Mouse (Mus musculus) heart, embryonic 16.5 days (tissue): ENCODE results near the gene Olfr45. TPM values are rescaled to one million over a fixed set of nuclear protein-coding genes. Genes with fewer than 3 reads are reported as not detected.
"Not testable (repeated sequence)": the region's sequence is repeated elsewhere in the genome, so short reads cannot be mapped to it uniquely, and the experiment has no call there.

Experiments
- ATAC-seq: fragments of 200-750 bp; cut with Nextera tagmentation; replicated peaks from 2 replicates; pipeline ENCODE4 v1.8.0; 2017; ENCODE audit warnings: moderate number of reproducible peaks; ENCODE audit not compliant: insufficient read depth, low FRiP score; ENCODE audit errors: extremely low read depth
- H3K27ac ChIP-seq: fragments of 300-500 bp; sonication (generic); 2 replicates; pipeline ENCODE4 v1.5.1; 2014; ENCODE audit warnings: mild to moderate bottlenecking, low read length, control low read depth, moderate library complexity
- H3K27me3 ChIP-seq: fragments of 300-500 bp; sonication (generic); 2 replicates; pipeline ENCODE4 v1.6.1; 2014; ENCODE audit warnings: low read length, mixed read lengths; ENCODE audit not compliant: control insufficient read depth, insufficient read depth
- H3K36me3 ChIP-seq: fragments of 300-500 bp; sonication (generic); 2 replicates; pipeline ENCODE4 v1.6.1; 2014; ENCODE audit not compliant: control insufficient read depth, insufficient read depth
- H3K4me1 ChIP-seq: fragments of 300-500 bp; sonication (generic); 2 replicates; pipeline ENCODE4 v1.6.1; 2014; ENCODE audit warnings: low read length, mixed read lengths; ENCODE audit not compliant: control insufficient read depth, insufficient read depth
- H3K4me2 ChIP-seq: fragments of 300-500 bp; sonication (generic); 2 replicates; pipeline ENCODE4 v1.6.1; 2014; ENCODE audit warnings: low read depth, mild to moderate bottlenecking, control low read depth, low read length
- H3K4me3 ChIP-seq: fragments of 300-500 bp; sonication (generic); 2 replicates; pipeline ENCODE4 v1.5.1; 2014; ENCODE audit warnings: mild to moderate bottlenecking, control low read depth, low read length
- H3K9ac ChIP-seq: fragments of 300-500 bp; sonication (generic); 2 replicates; pipeline ENCODE4 v1.6.1; 2014; ENCODE audit warnings: low read length, control low read depth
- H3K9me3 ChIP-seq: fragments of 300-500 bp; sonication (generic); replicated peaks from 2 replicates; pipeline ENCODE4 v1.6.1; 2016; ENCODE audit warnings: low read length; ENCODE audit not compliant: control insufficient read depth
- WGBS: fragments of 180-500 bp; shearing (Covaris S2); extraction: QIAGEN DNeasy Blood & Tissue Kit; methylation state at CpG from one replicate; pipeline ENCODE4 v1.1.7; 2014; 5-methylcytosine and 5-hydroxymethylcytosine counted together
- polyA plus RNA-seq: library from polyadenylated mRNA; unstranded; fragments of >200 nt; fragmentation: Nextera tagmentation; extraction: Ambion mirVana; gene quantifications from 2 replicates; pipeline ENCODE4 v1.2.1, GENCODE M21; 2015

Olfr45 gene
- not detected in 2 replicates for polyA plus RNA-seq

GRCm38 (mm10) chr7:140681651-140682050 lies at the start of gene Olfr45:
Olfr45 (plus strand) TSS chr7:140681951.
- no peaks in the 10 kb centered on the region for H3K36me3 ChIP-seq
- no peak for ATAC-seq
- H3K27ac ChIP-seq, result no peak within 1 kb of the TSS
- WGBS, result 72% methylated on average over 1 of the region's 1 CpGs
- no peaks in the 10 kb centered on the region for H3K27me3 ChIP-seq
- no peak within 1 kb of the TSS for H3K4me3 ChIP-seq
- H3K9ac ChIP-seq, result no peak within 1 kb of the TSS
- H3K4me2 ChIP-seq, result no peak within 1 kb of the TSS
- H3K4me1 ChIP-seq, result no peaks in the 10 kb centered on the region
- H3K9me3 ChIP-seq, result peaks cover 5% of the 10 kb centered on the region; the same call in 1 of the 2 replicates

DNA sequence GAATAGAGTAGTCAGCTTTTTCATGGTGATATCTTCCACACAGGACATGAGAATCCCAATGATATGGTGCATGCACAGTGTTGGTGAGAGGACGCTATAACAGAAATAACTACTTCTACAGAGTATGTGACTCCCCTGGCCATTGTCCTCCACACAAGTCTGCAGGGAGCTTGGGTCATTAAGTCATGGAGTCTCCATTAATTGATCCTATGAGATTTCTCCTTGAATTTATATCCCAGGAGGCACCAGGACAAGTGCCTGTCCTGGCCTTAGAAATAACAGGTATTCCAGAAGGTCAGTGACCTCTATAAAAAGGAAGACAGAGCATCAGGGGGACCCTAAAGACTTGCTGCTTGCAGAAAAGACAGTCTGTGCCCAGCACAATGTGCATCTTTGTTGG lies 35.6 kb upstream of the Olfr45 start, which contains the start of gene Olfr53:
Olfr53 (plus strand) TSS at position 301 of the 400 bp plus-strand sequence.
- Histone ChIP-seq H3K27ac (no peak within 1 kb of the TSS), H3K4me3 (no peak within 1 kb of the TSS), H3K4me1 (no peaks in the 10 kb centered on the region), H3K9ac (no peak within 1 kb of the TSS), H3K27me3 (no peaks in the 10 kb centered on the region), H3K9me3 (no peaks in the 10 kb centered on the region), H3K4me2 (no peak within 1 kb of the TSS), H3K36me3 (no peaks in the 10 kb centered on the region)
- ATAC-seq, result no peak
- 70% methylated on average over 1 of the region's 1 CpGs for WGBS

DNA sequence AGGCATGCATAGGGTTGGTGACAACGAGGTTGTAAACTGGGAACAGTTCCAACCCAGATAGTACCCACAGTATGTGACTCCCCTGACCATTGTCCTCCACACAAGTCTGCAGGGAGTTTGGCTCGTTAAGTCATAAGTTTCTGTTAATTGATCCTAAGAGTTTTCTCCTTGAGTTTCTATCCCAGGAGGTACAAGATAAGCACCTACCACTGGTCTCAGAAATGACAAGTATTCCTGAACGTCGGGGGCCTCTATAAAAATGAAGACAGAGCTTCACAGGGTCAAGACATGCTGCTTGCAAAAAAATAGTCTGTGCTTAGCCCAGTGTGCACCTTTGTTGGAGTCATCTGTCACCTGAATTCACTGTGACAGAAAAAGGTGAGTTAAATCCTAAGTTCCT lies 22.1 kb upstream of the Olfr45 start, which contains the start of gene Olfr539:
Olfr539 (plus strand) TSS at position 301 of the 400 bp plus-strand sequence.
- 66% methylated on average over 4 of the region's 4 CpGs for WGBS
- H3K36me3 ChIP-seq, result no peaks in the 10 kb centered on the region
- no peak within 1 kb of the TSS for H3K27ac ChIP-seq
- H3K4me2 ChIP-seq, result no peak within 1 kb of the TSS
- H3K27me3 ChIP-seq, result no peaks in the 10 kb centered on the region
- ATAC-seq, result no peak
- H3K9ac ChIP-seq, result no peak within 1 kb of the TSS
- H3K9me3 ChIP-seq, result no peaks in the 10 kb centered on the region
- H3K4me1 ChIP-seq, result no peaks in the 10 kb centered on the region
- no peak within 1 kb of the TSS for H3K4me3 ChIP-seq

DNA sequence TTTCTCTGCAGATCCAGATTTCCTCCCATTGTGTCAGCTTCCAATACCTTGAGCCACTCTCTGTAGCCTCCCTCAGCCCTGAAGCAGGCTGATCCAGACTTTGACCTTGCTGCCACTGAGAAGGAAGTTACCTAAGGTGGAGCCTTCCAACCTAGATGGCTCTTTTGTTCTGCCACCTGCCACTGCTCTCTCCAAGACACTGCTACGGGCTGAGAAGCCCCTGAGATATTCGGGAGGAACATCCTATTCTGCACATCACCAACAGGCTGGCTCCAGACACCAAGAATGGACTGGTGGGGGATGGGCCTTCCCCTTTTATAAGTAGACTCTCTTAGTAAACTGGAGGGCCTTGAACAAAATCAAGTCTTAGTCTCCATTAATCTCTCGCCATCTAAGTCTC lies 11.1 kb upstream of the Olfr45 start:
- WGBS, result 68% methylated on average over 3 of the region's 3 CpGs
- not testable (repeated sequence) for H3K4me1 ChIP-seq, ATAC-seq, H3K9me3 ChIP-seq, H3K4me3 ChIP-seq, H3K9ac ChIP-seq, H3K4me2 ChIP-seq, H3K36me3 ChIP-seq, H3K27ac ChIP-seq, H3K27me3 ChIP-seq

DNA sequence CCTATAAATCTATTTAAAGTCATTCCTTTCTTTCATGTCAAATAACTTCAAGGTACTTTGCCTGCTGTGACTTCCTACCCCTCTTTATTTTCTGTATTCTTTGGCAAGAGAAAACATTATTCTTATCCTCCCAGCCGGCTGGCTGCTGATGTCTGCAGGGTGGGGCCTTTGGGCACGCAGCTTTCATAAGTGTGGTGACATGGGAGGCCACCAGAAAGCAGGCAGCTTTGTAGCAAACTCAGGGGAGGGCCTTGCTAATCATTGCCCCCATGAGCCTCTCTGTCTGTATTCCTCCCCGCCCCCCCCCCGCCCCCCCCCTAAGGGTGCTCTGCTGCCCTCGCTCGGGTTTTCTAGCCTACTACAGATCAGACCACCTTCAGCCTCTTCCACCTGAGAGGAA lies 5.9 kb upstream of the Olfr45 start:
- no peak overlapping the region for H3K9ac ChIP-seq
- no peak overlapping the region for H3K27ac ChIP-seq
- ATAC-seq, result no peak
- no peaks in the 10 kb centered on the region for H3K36me3 ChIP-seq
- 8% methylated on average over 5 of the region's 6 CpGs for WGBS
- no peak overlapping the region for H3K4me2 ChIP-seq
- no peaks in the 10 kb centered on the region for H3K27me3 ChIP-seq
- H3K4me3 ChIP-seq, result no peak overlapping the region
- H3K9me3 ChIP-seq, result peaks cover 5% of the 10 kb centered on the region; the same call in 1 of the 2 replicates
- no peaks in the 10 kb centered on the region for H3K4me1 ChIP-seq

DNA sequence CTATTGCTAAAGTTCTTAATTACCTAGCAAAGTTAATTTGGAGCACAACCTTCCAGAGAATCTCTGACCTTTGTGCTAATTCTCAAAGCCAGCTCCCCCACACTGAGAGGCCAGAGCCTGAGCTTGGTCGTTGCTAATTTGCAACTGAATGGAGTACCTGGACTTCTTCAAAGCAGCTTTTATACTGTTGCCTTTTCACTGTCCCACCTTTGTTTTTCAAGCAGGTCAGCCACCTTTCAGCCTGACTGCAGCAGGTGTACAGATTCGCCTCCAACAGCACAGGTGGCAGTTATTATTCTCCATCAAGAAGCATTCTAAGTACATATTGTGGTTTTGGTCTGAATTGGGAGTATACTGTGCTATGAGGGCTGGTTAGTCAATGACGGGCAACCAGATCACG lies 2.2 kb upstream of the Olfr45 start:
- not testable (repeated sequence) for H3K4me1 ChIP-seq, H3K9ac ChIP-seq, H3K27me3 ChIP-seq, ATAC-seq, H3K36me3 ChIP-seq, H3K27ac ChIP-seq, H3K4me2 ChIP-seq, H3K9me3 ChIP-seq, H3K4me3 ChIP-seq
- WGBS, result 58% methylated on average over 4 of the region's 4 CpGs

GRCm38 (mm10) chr7:140696967-140697366 lies 15.2 kb downstream of the Olfr45 start, which contains the start of gene Olfr541:
Olfr541 (plus strand) TSS chr7:140697267.
- Histone ChIP-seq H3K4me2 (no peak within 1 kb of the TSS), H3K9me3 (no peaks in the 10 kb centered on the region), H3K36me3 (no peaks in the 10 kb centered on the region), H3K4me1 (no peaks in the 10 kb centered on the region), H3K27ac (no peak within 1 kb of the TSS), H3K9ac (no peak within 1 kb of the TSS), H3K27me3 (no peaks in the 10 kb centered on the region), H3K4me3 (no peak within 1 kb of the TSS)
- ATAC-seq, result no peak

- WGBS, result 65% methylated on average over 2 of the region's 2 CpGs
- no peak overlapping the region for H3K4me2 ChIP-seq
- no peaks in the 10 kb centered on the region for H3K36me3 ChIP-seq
- ATAC-seq, result no peak
- H3K27ac ChIP-seq, result no peak overlapping the region
- no peak overlapping the region for H3K4me3 ChIP-seq
- H3K9ac ChIP-seq, result no peak overlapping the region
- H3K27me3 ChIP-seq, result no peaks in the 10 kb centered on the region
- no peaks in the 10 kb centered on the region for H3K9me3 ChIP-seq
- no peaks in the 10 kb centered on the region for H3K4me1 ChIP-seq
Measured at GRCm38 (mm10) chr7:140706348-140706747, 24.6 kb downstream of the Olfr45 start.

DNA sequence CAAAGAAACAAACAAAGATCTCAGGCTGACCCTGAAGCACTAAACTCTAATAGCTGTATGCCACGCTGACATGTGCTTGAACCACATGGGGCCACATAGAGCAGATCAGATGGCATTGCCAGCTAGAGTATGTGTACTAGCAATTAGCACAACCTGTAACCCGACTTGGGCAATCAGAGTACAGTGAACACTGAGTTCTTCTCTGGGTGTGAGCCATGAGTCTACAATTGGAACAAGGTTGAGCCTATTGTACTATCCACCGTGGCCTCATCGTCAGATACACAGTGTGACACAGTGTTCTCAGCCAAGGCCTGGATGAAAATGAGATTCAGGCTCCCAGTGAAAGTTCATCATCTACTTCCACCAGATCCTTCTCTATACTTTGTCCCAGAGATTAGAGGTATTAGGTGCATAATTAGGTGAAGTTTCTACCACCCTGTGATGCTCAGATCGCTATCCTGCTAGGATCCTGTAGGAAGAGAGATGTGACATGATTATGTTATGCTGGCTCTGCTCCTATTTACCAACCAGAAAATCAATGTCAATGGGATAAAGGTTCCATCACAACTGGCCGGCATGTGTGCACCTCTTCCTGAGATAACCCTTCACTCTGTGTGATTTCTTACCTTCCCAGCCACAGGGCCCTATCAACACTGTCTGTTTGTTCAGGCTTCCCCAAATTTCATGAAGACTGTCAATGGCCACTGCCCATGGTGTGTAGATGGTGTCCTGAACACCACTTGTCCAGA lies 26.0 kb downstream of the Olfr45 start:
- Histone ChIP-seq H3K27ac (no peak overlapping the region), H3K9me3 (no peaks in the 10 kb centered on the region), H3K4me3 (no peak overlapping the region), H3K36me3 (no peaks in the 10 kb centered on the region), H3K4me2 (no peak overlapping the region), H3K9ac (no peak overlapping the region), H3K27me3 (no peaks in the 10 kb centered on the region), H3K4me1 (no peaks in the 10 kb centered on the region)
- 69% methylated on average over 6 of the region's 6 CpGs for WGBS
- no peak for ATAC-seq
